In genomic region chr2:74730331-74730730, GRCm38 (mm10) we compare ENCODE assay signal across 31 mouse cellular contexts. TPM values are rescaled to one million over a fixed set of nuclear protein-coding genes. Genes with fewer than 3 reads are reported as not detected.
DNase-seq lines count a peak whose midpoint lies in the region; ATAC-seq and TF ChIP-seq lines count a peak whose summit lies in the region.
"Had no signal": no experiment of that assay in that cellular context is flagged by ENCODE, and none has a peak within 500 bp of the region (broad histone marks: within the 10 kb centered on the region; RNA-seq: fewer than 3 reads in every experiment).

No protein-coding gene starts in this region.

- no peak for DNase-seq in kidney, postnatal 10 days
- no peak for DNase-seq in hindbrain, postnatal 0 days (ENCODE audit: low spot score)
- no peak for DNase-seq in lung, postnatal 0 days (ENCODE audit: low spot score)
- no peak for DNase-seq in layer of hippocampus, adult 2 months (ENCODE audit: low spot score in 2 of 2)
- DNase-seq: adrenal gland, postnatal 10 days; cerebellum, adult 8-10 months; heart, postnatal 4 days; kidney, postnatal 25 days; lung, postnatal 4 days; midbrain, embryonic 14.5 days; right cerebral cortex, postnatal 14 days; thymus, postnatal 14 days had no signal

- ATAC-seq in kidney, embryonic 16.5 days (ENCODE audit: low FRiP score, low TSS enrichment), result no peak
- ATAC-seq in hindbrain, embryonic 12.5 days (ENCODE audit: low FRiP score), result no peak
- ATAC-seq in hindbrain, postnatal 0 days, result no peak
- no peak for ATAC-seq in neural tube, embryonic 14.5 days (ENCODE audit: low read depth)
- ATAC-seq in lung, postnatal 0 days, result no peak
- no peak for ATAC-seq in forebrain, embryonic 12.5 days (ENCODE audit: low FRiP score)
- ATAC-seq: activated CD4-positive, CD25-positive, alpha-beta regulatory T cell, adult 4 months; forebrain, embryonic 14.5 days; intestine, postnatal 0 days had no signal

- no peak overlapping the region for H3K4me3 ChIP-seq in kidney, embryonic 16.5 days (ENCODE audit: low read length)
- peak overlapping the region; percentile 44 for H3K4me3 ChIP-seq in hindbrain, embryonic 12.5 days
- H3K4me3 ChIP-seq in hindbrain, postnatal 0 days (ENCODE audit: low read length), result no peak overlapping the region
- no peak overlapping the region for H3K4me3 ChIP-seq in neural tube, embryonic 14.5 days (ENCODE audit: low read depth, low read length)
- H3K4me3 ChIP-seq in lung, postnatal 0 days (ENCODE audit: low read depth, low read length), result no peak overlapping the region
- no peak overlapping the region for H3K4me3 ChIP-seq in layer of hippocampus, adult 2 months
- H3K4me3 ChIP-seq in forebrain, embryonic 12.5 days (replicated peaks), result no peak overlapping the region
- H3K4me3 ChIP-seq: heart, embryonic 15.5 days; liver, embryonic 15.5 days; lung, embryonic 15.5 days had no signal

- H3K27ac ChIP-seq in kidney, embryonic 16.5 days (ENCODE audit: low read length), result peak overlapping the region; percentile 26; the same call in 1 of the 2 replicates
- H3K27ac ChIP-seq in hindbrain, embryonic 12.5 days, result peak overlapping the region; percentile 97
- no peak overlapping the region for H3K27ac ChIP-seq in hindbrain, postnatal 0 days
- H3K27ac ChIP-seq in neural tube, embryonic 14.5 days (ENCODE audit: low read depth, low read length), result peak overlapping the region; percentile 92
- H3K27ac ChIP-seq in lung, postnatal 0 days (ENCODE audit: low read length), result no peak overlapping the region
- no peak overlapping the region for H3K27ac ChIP-seq in layer of hippocampus, adult 2 months
- H3K27ac ChIP-seq in forebrain, embryonic 12.5 days, result no peak overlapping the region
- H3K27ac ChIP-seq: heart, embryonic 15.5 days; liver, embryonic 15.5 days; lung, embryonic 15.5 days had no signal

- H3K27me3 ChIP-seq in kidney, embryonic 16.5 days (ENCODE audit: insufficient read depth, low read length), result peaks cover 7% of the 10 kb centered on the region; the same call in 1 of the 2 replicates
- H3K27me3 ChIP-seq in hindbrain, embryonic 12.5 days, result peaks cover 91% of the 10 kb centered on the region
- H3K27me3 ChIP-seq in hindbrain, postnatal 0 days (ENCODE audit: insufficient read depth, low read length), result peaks cover 69% of the 10 kb centered on the region
- no peaks in the 10 kb centered on the region for H3K27me3 ChIP-seq in neural tube, embryonic 14.5 days (ENCODE audit: control insufficient read depth, insufficient read depth, low read length)
- peaks cover 90% of the 10 kb centered on the region for H3K27me3 ChIP-seq in lung, postnatal 0 days (replicated peaks; ENCODE audit: insufficient read depth, low read length)
- peaks cover 98% of the 10 kb centered on the region for H3K27me3 ChIP-seq in forebrain, embryonic 12.5 days

- TF ChIP-seq EP300 in lung, postnatal 0 days (IDR thresholded peaks at IDR 0.05), result no peak

- no peaks in the 10 kb centered on the region for H3K9me3 ChIP-seq in kidney, embryonic 16.5 days (ENCODE audit: low read length)
- no peaks in the 10 kb centered on the region for H3K9me3 ChIP-seq in hindbrain, embryonic 12.5 days (replicated peaks)
- no peaks in the 10 kb centered on the region for H3K9me3 ChIP-seq in hindbrain, postnatal 0 days (ENCODE audit: low read length)
- no peaks in the 10 kb centered on the region for H3K9me3 ChIP-seq in neural tube, embryonic 14.5 days (ENCODE audit: control insufficient read depth, low read length)
- no peaks in the 10 kb centered on the region for H3K9me3 ChIP-seq in lung, postnatal 0 days (ENCODE audit: low read length)
- no peaks in the 10 kb centered on the region for H3K9me3 ChIP-seq in forebrain, embryonic 12.5 days
- H3K9me3 ChIP-seq: heart, embryonic 15.5 days; liver, embryonic 15.5 days; lung, embryonic 15.5 days had no signal

- H3K4me1 ChIP-seq in kidney, embryonic 16.5 days (ENCODE audit: insufficient read depth, low read length), result peaks cover 74% of the 10 kb centered on the region
- no peaks in the 10 kb centered on the region for H3K4me1 ChIP-seq in hindbrain, embryonic 12.5 days
- no peaks in the 10 kb centered on the region for H3K4me1 ChIP-seq in hindbrain, postnatal 0 days (ENCODE audit: insufficient read depth, low read length)
- H3K4me1 ChIP-seq in neural tube, embryonic 14.5 days (ENCODE audit: control insufficient read depth, insufficient read depth, low read length), result peaks cover 83% of the 10 kb centered on the region
- H3K4me1 ChIP-seq in lung, postnatal 0 days (ENCODE audit: insufficient read depth, low read depth, low read length), result 0 out of 2 replicates have a peak, but pooled peaks cover 3% of the 10 kb centered on the region
- peaks cover 14% of the 10 kb centered on the region for H3K4me1 ChIP-seq in forebrain, embryonic 12.5 days
- H3K4me1 ChIP-seq: liver, embryonic 15.5 days had no signal

- peak overlapping the region; percentile 36; the same call in 1 of the 2 replicates for H3K9ac ChIP-seq in kidney, embryonic 16.5 days (replicated peaks; ENCODE audit: low read length)
- peak overlapping the region; percentile 51; the same call in 1 of the 2 replicates for H3K9ac ChIP-seq in hindbrain, embryonic 12.5 days
- no peak overlapping the region for H3K9ac ChIP-seq in hindbrain, postnatal 0 days (replicated peaks; ENCODE audit: low read length)
- no peak overlapping the region; the same call in 1 of the 2 replicates for H3K9ac ChIP-seq in neural tube, embryonic 14.5 days (replicated peaks; ENCODE audit: low read depth, low read length)
- no peak overlapping the region for H3K9ac ChIP-seq in lung, postnatal 0 days (replicated peaks; ENCODE audit: low read depth)
- H3K9ac ChIP-seq in forebrain, embryonic 12.5 days, result no peak overlapping the region
- H3K9ac ChIP-seq: heart, embryonic 15.5 days; liver, embryonic 15.5 days; lung, embryonic 15.5 days had no signal

- TF ChIP-seq CTCF in hindbrain, postnatal 0 days (IDR thresholded peaks at IDR 0.05; ENCODE audit: low read depth), result no peak
- TF ChIP-seq CTCF in lung, postnatal 0 days (IDR thresholded peaks at IDR 0.05), result no peak
- no peak for TF ChIP-seq CTCF in layer of hippocampus, adult 2 months (conservative IDR thresholded peaks at IDR 0.05)

- 40% methylated on average over 8 of the region's 8 CpGs for WGBS in kidney, embryonic 16.5 days
- 2% methylated on average over 8 of the region's 8 CpGs for WGBS in hindbrain, embryonic 12.5 days
- WGBS in hindbrain, postnatal 0 days, result 9% methylated on average over 8 of the region's 8 CpGs
- WGBS in neural tube, embryonic 14.5 days, result 11% methylated on average over 8 of the region's 8 CpGs
- WGBS in lung, postnatal 0 days, result 12% methylated on average over 8 of the region's 8 CpGs
- 3% methylated on average over 8 of the region's 8 CpGs for WGBS in forebrain, embryonic 12.5 days

- H3K36me3 ChIP-seq in kidney, embryonic 16.5 days (ENCODE audit: insufficient read depth, low read length), result peaks cover 7% of the 10 kb centered on the region; the same call in 1 of the 2 replicates
- H3K36me3 ChIP-seq in hindbrain, embryonic 12.5 days, result no peaks in the 10 kb centered on the region
- H3K36me3 ChIP-seq in hindbrain, postnatal 0 days (ENCODE audit: insufficient read depth, low read length), result no peaks in the 10 kb centered on the region
- peaks cover 22% of the 10 kb centered on the region for H3K36me3 ChIP-seq in neural tube, embryonic 14.5 days (ENCODE audit: control insufficient read depth, insufficient read depth, low read length)
- H3K36me3 ChIP-seq in lung, postnatal 0 days (ENCODE audit: insufficient read depth, low read length), result no peaks in the 10 kb centered on the region
- H3K36me3 ChIP-seq in forebrain, embryonic 12.5 days (replicated peaks), result no peaks in the 10 kb centered on the region
- H3K36me3 ChIP-seq: heart, embryonic 15.5 days; liver, embryonic 15.5 days; lung, embryonic 15.5 days had no signal

- H3K4me2 ChIP-seq in kidney, embryonic 16.5 days (replicated peaks; ENCODE audit: low read depth, low read length), result peak overlapping the region; percentile 8
- H3K4me2 ChIP-seq in hindbrain, embryonic 12.5 days (replicated peaks), result peak overlapping the region; percentile 49
- H3K4me2 ChIP-seq in hindbrain, postnatal 0 days (ENCODE audit: low read depth, low read length), result peak overlapping the region; percentile 35
- peak overlapping the region; percentile 29; the same call in 1 of the 2 replicates for H3K4me2 ChIP-seq in neural tube, embryonic 14.5 days (ENCODE audit: low read depth, low read length)
- H3K4me2 ChIP-seq in lung, postnatal 0 days (replicated peaks; ENCODE audit: low read depth, low read length), result no peak overlapping the region
- no peak overlapping the region for H3K4me2 ChIP-seq in forebrain, embryonic 12.5 days
- H3K4me2 ChIP-seq: heart, embryonic 15.5 days; liver, embryonic 15.5 days; lung, embryonic 15.5 days had no signal

RNA-seq across cellular contexts. Expression of gene Gm28230, which starts 3.8 kb away (rescaled TPM):
- 1.3 and 2.1 TPM in 2 replicates for polyA plus RNA-seq in kidney, embryonic 16.5 days (2015; fragmentation: Nextera tagmentation; extraction: Ambion mirVana)
- 0.66 and 1.1 TPM in 2 replicates for polyA plus RNA-seq in hindbrain, embryonic 12.5 days (2016; fragmentation: Nextera tagmentation; extraction: Ambion mirVana)
- 1.3 and 3.5 TPM in 2 replicates for total RNA-seq in hindbrain, postnatal 0 days (2014; rRNA removed)
- 0.37 and 0.70 TPM in 2 replicates for polyA plus RNA-seq in hindbrain, postnatal 0 days (2015; fragmentation: Nextera tagmentation; extraction: Ambion mirVana)
- 1.4 and 2.5 TPM in 2 replicates for polyA plus RNA-seq in neural tube, embryonic 14.5 days (2014; fragmentation: Nextera tagmentation; extraction: Ambion mirVana)
- not detected in 2 replicates for polyA plus RNA-seq in lung, postnatal 0 days (2015; fragmentation: Nextera tagmentation; extraction: Ambion mirVana)
- not detected for total RNA-seq in layer of hippocampus, adult 2 months (2021)
- not detected in 2 replicates for polyA plus RNA-seq in forebrain, embryonic 12.5 days (2016; fragmentation: Nextera tagmentation; extraction: Ambion mirVana)
- total RNA-seq: common myeloid progenitor, adult 5-6 weeks; heart, postnatal 4 days; left cerebral cortex, postnatal 14 days; megakaryocyte-erythroid progenitor cell, adult 5-6 weeks had no signal
- polyA plus RNA-seq: activated CD4-positive, CD25-positive, alpha-beta regulatory T cell, adult 4 months; C2C12; embryonic facial prominence, embryonic 14.5 days; forebrain, embryonic 14.5 days; frontal cortex, adult 2 months; heart, embryonic 15.5 days; intestine, postnatal 0 days; liver, embryonic 15.5 days; midbrain, embryonic 14.5 days; spleen, adult 2 months had no signal

RNA-seq across cellular contexts. Expression of gene Hoxd4, which starts 18.6 kb away (rescaled TPM):
- 4.5 and 4.9 TPM in 2 replicates for polyA plus RNA-seq in kidney, embryonic 16.5 days (2015; fragmentation: Nextera tagmentation; extraction: Ambion mirVana)
- polyA plus RNA-seq in hindbrain, embryonic 12.5 days (2016; fragmentation: Nextera tagmentation; extraction: Ambion mirVana), result 3.6 and 4.6 TPM in 2 replicates
- total RNA-seq in hindbrain, postnatal 0 days (2014; rRNA removed), result 13.9 and 18.1 TPM in 2 replicates
- polyA plus RNA-seq in hindbrain, postnatal 0 days (2015; fragmentation: Nextera tagmentation; extraction: Ambion mirVana), result 1.6 and 1.9 TPM in 2 replicates
- polyA plus RNA-seq in neural tube, embryonic 14.5 days (2014; fragmentation: Nextera tagmentation; extraction: Ambion mirVana), result 4.7 and 5.5 TPM in 2 replicates
- polyA plus RNA-seq in lung, postnatal 0 days (2015; fragmentation: Nextera tagmentation; extraction: Ambion mirVana), result not detected in 2 replicates
- not detected for total RNA-seq in layer of hippocampus, adult 2 months (2021)
- polyA plus RNA-seq in forebrain, embryonic 12.5 days (2016; fragmentation: Nextera tagmentation; extraction: Ambion mirVana), result not detected in 2 replicates
- total RNA-seq: common myeloid progenitor, adult 5-6 weeks; left cerebral cortex, postnatal 14 days; megakaryocyte-erythroid progenitor cell, adult 5-6 weeks had no signal
- polyA plus RNA-seq: activated CD4-positive, CD25-positive, alpha-beta regulatory T cell, adult 4 months; C2C12; forebrain, embryonic 14.5 days; frontal cortex, adult 2 months; liver, embryonic 15.5 days; midbrain, embryonic 14.5 days had no signal

RNA-seq across cellular contexts. Expression of gene Hoxd3, which starts 18.6 kb away (rescaled TPM):
- polyA plus RNA-seq in kidney, embryonic 16.5 days (2015; fragmentation: Nextera tagmentation; extraction: Ambion mirVana), result 14.6 and 15.4 TPM in 2 replicates
- 69.6 and 83.5 TPM in 2 replicates for polyA plus RNA-seq in hindbrain, embryonic 12.5 days (2016; fragmentation: Nextera tagmentation; extraction: Ambion mirVana)
- 31.3 and 36.8 TPM in 2 replicates for total RNA-seq in hindbrain, postnatal 0 days (2014; rRNA removed)
- polyA plus RNA-seq in hindbrain, postnatal 0 days (2015; fragmentation: Nextera tagmentation; extraction: Ambion mirVana), result 25.2 and 26.3 TPM in 2 replicates
- 13.5 and 13.9 TPM in 2 replicates for polyA plus RNA-seq in neural tube, embryonic 14.5 days (2014; fragmentation: Nextera tagmentation; extraction: Ambion mirVana)
- polyA plus RNA-seq in lung, postnatal 0 days (2015; fragmentation: Nextera tagmentation; extraction: Ambion mirVana), result not detected in 2 replicates
- not detected for total RNA-seq in layer of hippocampus, adult 2 months (2021)
- not detected in 2 replicates for polyA plus RNA-seq in forebrain, embryonic 12.5 days (2016; fragmentation: Nextera tagmentation; extraction: Ambion mirVana)
- total RNA-seq: common myeloid progenitor, adult 5-6 weeks; left cerebral cortex, postnatal 14 days; megakaryocyte-erythroid progenitor cell, adult 5-6 weeks had no signal
- polyA plus RNA-seq: activated CD4-positive, CD25-positive, alpha-beta regulatory T cell, adult 4 months; C2C12; forebrain, embryonic 14.5 days; frontal cortex, adult 2 months; liver, embryonic 15.5 days; midbrain, embryonic 14.5 days; spleen, adult 2 months had no signal

RNA-seq across cellular contexts. Expression of gene Hoxd8, which starts 25.9 kb away (rescaled TPM):
- polyA plus RNA-seq in kidney, embryonic 16.5 days (2015; fragmentation: Nextera tagmentation; extraction: Ambion mirVana), result 41.0 and 45.6 TPM in 2 replicates
- polyA plus RNA-seq in hindbrain, embryonic 12.5 days (2016; fragmentation: Nextera tagmentation; extraction: Ambion mirVana), result 0.14 and 0.46 TPM in 2 replicates
- 0.37 and 9.2 TPM in 2 replicates for total RNA-seq in hindbrain, postnatal 0 days (2014; rRNA removed)
- polyA plus RNA-seq in hindbrain, postnatal 0 days (2015; fragmentation: Nextera tagmentation; extraction: Ambion mirVana), result 0.21 TPM in 1 of 2 replicates, not detected in the other
- 19.9 and 23.6 TPM in 2 replicates for polyA plus RNA-seq in neural tube, embryonic 14.5 days (2014; fragmentation: Nextera tagmentation; extraction: Ambion mirVana)
- polyA plus RNA-seq in lung, postnatal 0 days (2015; fragmentation: Nextera tagmentation; extraction: Ambion mirVana), result 0.44 and 0.50 TPM in 2 replicates
- total RNA-seq in layer of hippocampus, adult 2 months (2021), result not detected
- polyA plus RNA-seq in forebrain, embryonic 12.5 days (2016; fragmentation: Nextera tagmentation; extraction: Ambion mirVana), result 0.08 TPM in 1 of 2 replicates, not detected in the other
- total RNA-seq: common myeloid progenitor, adult 5-6 weeks; left cerebral cortex, postnatal 14 days; megakaryocyte-erythroid progenitor cell, adult 5-6 weeks had no signal
- polyA plus RNA-seq: activated CD4-positive, CD25-positive, alpha-beta regulatory T cell, adult 4 months; C2C12; midbrain, embryonic 14.5 days had no signal

RNA-seq across cellular contexts. Expression of gene Hoxd1, which starts 32.4 kb away (rescaled TPM):
- 0.99 and 1.00 TPM in 2 replicates for polyA plus RNA-seq in kidney, embryonic 16.5 days (2015; fragmentation: Nextera tagmentation; extraction: Ambion mirVana)
- polyA plus RNA-seq in hindbrain, embryonic 12.5 days (2016; fragmentation: Nextera tagmentation; extraction: Ambion mirVana), result 2.5 and 3.3 TPM in 2 replicates
- total RNA-seq in hindbrain, postnatal 0 days (2014; rRNA removed), result 0.26 and 1.7 TPM in 2 replicates
- polyA plus RNA-seq in hindbrain, postnatal 0 days (2015; fragmentation: Nextera tagmentation; extraction: Ambion mirVana), result 0.43 and 0.46 TPM in 2 replicates
- 0.32 and 4.6 TPM in 2 replicates for polyA plus RNA-seq in neural tube, embryonic 14.5 days (2014; fragmentation: Nextera tagmentation; extraction: Ambion mirVana)
- polyA plus RNA-seq in lung, postnatal 0 days (2015; fragmentation: Nextera tagmentation; extraction: Ambion mirVana), result not detected in 2 replicates
- under 1 TPM in 1 of 2 experiments, not detected in 1; 0.26 TPM for total RNA-seq in layer of hippocampus, adult 2 months (2021)
- polyA plus RNA-seq in forebrain, embryonic 12.5 days (2016; fragmentation: Nextera tagmentation; extraction: Ambion mirVana), result 0.31 and 0.52 TPM in 2 replicates
- total RNA-seq: adrenal gland, postnatal 10 days; common myeloid progenitor, adult 5-6 weeks; gastrocnemius, adult 8-10 months; heart, postnatal 4 days; left cerebral cortex, postnatal 14 days; megakaryocyte-erythroid progenitor cell, adult 5-6 weeks had no signal
- polyA plus RNA-seq: activated CD4-positive, CD25-positive, alpha-beta regulatory T cell, adult 4 months; C2C12; forebrain, embryonic 14.5 days; heart, embryonic 15.5 days; intestine, postnatal 0 days; lung, embryonic 15.5 days; midbrain, embryonic 14.5 days; spleen, adult 2 months; testis, adult 2 months had no signal

Comparison
In these comparisons a context has a peak if more than half of its experiments do, and no peak if none do; other contexts are left out.
1. H3K27ac ChIP-seq: peak in kidney, embryonic 16.5 days (single experiment), hindbrain, embryonic 12.5 days (single experiment) and neural tube, embryonic 14.5 days (single experiment); none in hindbrain, postnatal 0 days (single experiment), lung, postnatal 0 days (single experiment), layer of hippocampus, adult 2 months (single experiment) and forebrain, embryonic 12.5 days (single experiment).
2. H3K9ac ChIP-seq: peak in kidney, embryonic 16.5 days (single experiment) and hindbrain, embryonic 12.5 days (single experiment); none in hindbrain, postnatal 0 days (single experiment), neural tube, embryonic 14.5 days (single experiment), lung, postnatal 0 days (single experiment) and forebrain, embryonic 12.5 days (single experiment).
3. H3K4me2 ChIP-seq: peak in kidney, embryonic 16.5 days (single experiment), hindbrain, embryonic 12.5 days (single experiment), hindbrain, postnatal 0 days (single experiment) and neural tube, embryonic 14.5 days (single experiment); none in lung, postnatal 0 days (single experiment) and forebrain, embryonic 12.5 days (single experiment).
4. RNA of gene Hoxd3, which starts 18.6 kb away (polyA plus RNA-seq): 69.6 to 83.5 TPM in hindbrain, embryonic 12.5 days, 25.2 to 26.3 TPM in hindbrain, postnatal 0 days, 14.6 to 15.4 TPM in kidney, embryonic 16.5 days and 13.5 to 13.9 TPM in neural tube, embryonic 14.5 days; not detected in lung, postnatal 0 days and not detected in forebrain, embryonic 12.5 days; every median in the first group is over 10 times any median in the second.